Mouse (Mus musculus) left cerebral cortex, adult 11 months (tissue): Measurements from ENCODE around the gene Vps29.

Experiments
- DNase-seq: peaks from one replicate; pipeline ENCODE4 v3.0.0; 2022; ENCODE audit warnings: low spot score

The Vps29 gene

GRCm38 (mm10) chr5:122399871-122400270, 45.7 kb downstream of the Vps29 start:
- no peak for DNase-seq

DNA sequence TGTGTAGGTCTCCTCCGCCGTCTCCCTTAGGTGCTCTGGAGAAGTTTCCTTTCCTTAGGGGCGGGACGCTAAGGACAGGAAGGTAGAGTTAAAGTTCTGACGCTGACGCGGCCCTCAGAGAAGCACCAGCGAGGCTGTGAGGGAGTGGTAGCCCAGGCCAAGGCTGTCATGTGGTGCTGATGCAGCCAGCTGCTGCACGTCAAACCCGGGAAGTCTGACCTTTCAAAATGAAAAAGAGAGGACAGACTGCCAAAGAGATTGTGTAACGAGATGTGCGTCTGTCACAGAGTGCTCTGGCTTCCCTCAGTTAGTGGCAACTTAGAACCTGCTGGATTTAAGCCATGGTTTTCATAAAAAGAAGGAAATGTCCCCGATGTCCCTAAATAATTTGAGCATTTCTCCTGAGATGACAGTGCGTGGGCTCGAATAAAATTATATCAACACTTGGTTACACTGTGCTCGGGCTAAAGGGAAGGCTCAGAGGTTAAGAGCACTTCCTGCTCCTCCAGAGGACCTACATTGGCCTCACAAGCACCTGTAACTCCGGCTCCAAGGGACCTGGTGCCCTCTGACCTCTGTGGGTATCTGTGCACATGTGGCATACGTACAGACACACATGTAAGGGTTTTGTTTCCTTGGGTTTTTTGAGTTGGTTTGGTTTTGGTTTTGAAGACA, 46.6 kb downstream of the Vps29 start:
- no peak for DNase-seq

- DNase-seq, result peak; percentile 57
Measured at GRCm38 (mm10) chr5:122401303-122401640, 47.1 kb downstream of the Vps29 start.

GRCm38 (mm10) chr5:122402160-122402559, 48.0 kb downstream of the Vps29 start:
- DNase-seq, result no peak

GRCm38 (mm10) chr5:122402772-122403171, 48.6 kb downstream of the Vps29 start:
- peak; percentile 47 for DNase-seq

DNA sequence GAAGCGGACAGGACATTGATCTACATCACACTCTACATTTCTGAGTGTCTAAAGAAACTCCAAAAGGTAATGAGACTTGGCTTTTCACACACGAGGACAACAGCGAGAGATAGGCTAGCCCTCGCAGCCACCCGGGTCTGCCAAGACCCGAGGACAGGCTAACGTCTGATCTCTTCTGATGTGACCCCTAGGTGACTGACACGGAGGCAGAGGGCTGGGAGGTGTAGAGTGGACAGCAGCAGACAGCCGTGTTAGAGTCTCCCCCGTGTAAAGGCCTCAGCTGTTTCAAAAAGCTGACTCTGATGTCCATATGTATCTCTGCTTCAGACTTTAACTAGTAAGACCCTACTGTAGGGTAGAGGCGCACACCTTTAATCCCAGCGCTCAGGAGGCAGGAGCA, 49.2 kb downstream of the Vps29 start:
- DNase-seq, result no peak

DNA sequence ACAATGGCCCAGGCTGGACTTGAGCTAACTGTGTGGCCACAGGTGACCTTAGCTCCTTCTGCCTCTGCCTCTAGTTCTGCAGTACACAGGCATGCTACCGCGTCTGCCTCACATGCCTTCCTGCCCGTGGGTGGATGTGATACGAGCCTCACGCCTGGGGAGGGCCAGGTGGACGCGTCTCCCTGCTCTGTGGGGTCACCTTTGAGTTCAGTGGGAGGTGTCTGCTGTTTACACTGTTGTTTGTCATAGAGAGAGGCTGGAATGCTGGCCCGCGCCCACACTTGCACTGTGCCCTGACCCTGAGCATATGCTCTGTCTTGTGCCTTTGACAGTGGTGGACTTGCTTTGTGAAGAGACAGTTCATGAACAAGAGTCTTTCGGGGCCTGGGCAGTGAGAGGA, 51.4 kb downstream of the Vps29 start:
- no peak for DNase-seq

GRCm38 (mm10) chr5:122409692-122410645, 55.8 kb downstream of the Vps29 start:
- DNase-seq, result no peak

GRCm38 (mm10) chr5:122411892-122412291, 57.7 kb downstream of the Vps29 start:
- DNase-seq, result no peak

DNA sequence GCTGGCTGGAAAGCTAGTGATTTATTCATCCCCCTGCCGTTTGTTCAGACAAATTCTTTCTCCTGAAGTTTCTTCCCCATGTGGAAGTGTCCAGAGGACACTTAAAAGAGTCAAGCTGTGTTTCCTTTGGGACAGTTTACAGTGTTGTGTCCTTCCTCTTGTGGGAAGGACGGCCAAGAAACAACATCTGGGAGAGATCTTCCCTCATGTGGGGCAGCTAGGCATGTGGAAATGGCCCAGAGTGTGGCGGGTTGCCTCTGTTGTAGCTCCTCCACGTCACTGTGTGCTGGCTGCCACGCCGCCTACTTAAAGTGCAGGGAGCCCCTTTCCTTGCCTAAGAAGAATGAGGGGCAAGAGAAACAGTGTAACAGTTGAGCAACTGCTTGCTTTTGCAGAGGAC, 58.7 kb downstream of the Vps29 start:
- DNase-seq, result no peak

DNA sequence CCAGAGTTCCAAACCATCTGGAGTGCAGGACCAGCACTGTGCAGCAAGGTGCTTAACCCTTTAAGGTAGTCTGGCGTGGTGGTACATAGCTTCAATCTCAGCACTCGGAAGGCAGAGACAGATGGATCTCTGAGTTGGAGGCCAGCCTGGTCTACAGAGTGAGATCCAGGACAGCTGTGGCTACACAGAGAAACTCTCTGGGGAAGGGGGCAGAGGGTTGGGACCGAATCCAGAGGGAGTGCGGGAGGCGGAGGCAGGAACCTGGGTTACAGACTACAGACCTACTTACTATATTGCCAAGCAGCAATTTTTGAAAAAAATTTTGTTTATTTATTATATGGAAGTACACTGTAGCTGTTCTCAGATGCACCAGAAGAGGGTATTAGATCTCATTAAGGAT, 60.2 kb downstream of the Vps29 start:
- no peak for DNase-seq
